Mouse (Mus musculus) lung, postnatal 36 days (tissue): Measurements from ENCODE around the gene Xrcc1.
"Not testable (repeated sequence)": the region's sequence is repeated elsewhere in the genome, so short reads cannot be mapped to it uniquely, and the experiment has no call there.

Experiments
- DNase-seq: peaks from one replicate; pipeline ENCODE4 v3.0.0; 2022; ENCODE audit warnings: mixed read lengths

The Xrcc1 gene

GRCm38 (mm10) chr7:24608017-24608416 is 61.9 kb downstream of the Xrcc1 start:
- peak; percentile 86 for DNase-seq

DNA sequence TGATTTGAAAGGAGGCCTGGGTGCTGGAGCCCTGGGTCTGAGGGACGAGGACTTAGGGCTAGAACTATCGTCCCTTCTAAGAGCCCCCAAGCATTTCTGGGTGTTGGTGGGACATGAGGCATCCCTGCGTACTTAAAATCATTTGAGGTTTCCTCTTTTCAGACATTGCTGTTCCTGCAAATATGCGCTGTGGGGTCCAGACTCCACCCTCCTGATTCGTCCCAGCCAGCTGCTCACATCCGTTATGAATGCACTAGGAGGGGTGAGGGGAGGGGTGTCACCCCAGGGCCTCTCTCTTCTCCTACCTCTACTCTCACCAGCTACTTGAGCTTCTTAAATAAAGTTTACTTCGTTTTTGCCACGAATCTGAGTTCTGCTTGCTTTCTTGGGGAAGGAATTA is 62.5 kb downstream of the Xrcc1 start:
- DNase-seq: no peak

- peak; percentile 68 for DNase-seq
Observed at GRCm38 (mm10) chr7:24610144-24610878, 64.2 kb downstream of the Xrcc1 start, which contains the start of gene Phldb3. Gene Phldb3 (plus strand): TSS chr7:24610763.

- DNase-seq: peak; percentile 98
Observed at GRCm38 (mm10) chr7:24610879-24611494, 64.9 kb downstream of the Xrcc1 start.

GRCm38 (mm10) chr7:24611709-24612108 is 65.6 kb downstream of the Xrcc1 start:
- no peak for DNase-seq

DNA sequence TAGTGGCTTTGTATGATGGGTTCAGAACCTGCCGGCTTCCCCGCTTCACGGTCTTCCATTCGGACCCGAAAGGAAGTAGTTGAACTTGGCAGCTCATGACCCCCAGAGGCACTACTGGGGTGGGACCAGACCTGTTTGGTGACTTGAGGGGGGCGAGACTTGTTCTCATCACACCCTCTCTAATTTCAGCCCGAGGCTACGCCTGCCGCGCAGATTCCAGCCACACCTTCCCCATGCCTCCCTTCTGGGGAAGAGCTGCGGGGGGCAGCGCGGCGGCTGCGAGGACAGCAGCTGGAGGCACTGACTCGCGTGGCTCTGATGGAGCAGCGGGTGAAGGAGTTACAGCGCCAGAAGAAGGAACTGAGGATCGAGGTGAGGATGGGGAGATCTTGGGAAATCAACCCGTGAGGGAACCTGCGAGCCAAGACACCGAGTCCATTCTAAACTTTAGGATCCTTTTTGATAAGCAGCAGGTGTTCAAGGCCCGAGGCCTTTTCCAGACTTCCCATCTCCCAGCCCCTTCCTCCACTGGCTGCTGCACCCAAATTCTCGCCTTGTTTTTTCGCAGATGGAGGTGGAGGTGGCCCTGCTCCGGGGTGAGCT is 66.3 kb downstream of the Xrcc1 start:
- no peak for DNase-seq

- DNase-seq: no peak
Observed at GRCm38 (mm10) chr7:24614816-24615215, 68.7 kb downstream of the Xrcc1 start.

DNA sequence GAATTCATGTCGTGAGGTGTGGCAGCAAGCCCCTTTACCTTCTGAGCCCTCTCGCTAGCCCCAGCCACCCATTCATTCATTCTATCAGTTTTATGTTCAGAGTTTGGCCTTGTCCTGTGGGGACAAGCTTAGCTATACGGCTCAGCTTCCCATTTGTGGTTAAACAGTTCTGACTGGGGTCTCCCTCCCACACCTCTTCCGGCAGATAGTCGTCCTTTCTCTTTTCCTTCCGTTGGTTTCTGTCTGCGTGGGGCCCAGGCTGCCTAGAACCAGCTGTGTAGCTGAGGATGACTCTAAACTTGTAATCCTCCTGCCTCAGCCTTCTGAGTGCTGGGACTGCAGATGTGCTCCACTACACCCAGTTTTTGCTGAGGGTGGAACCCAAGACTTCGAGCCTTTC is 71.7 kb downstream of the Xrcc1 start:
- no peak for DNase-seq

DNA sequence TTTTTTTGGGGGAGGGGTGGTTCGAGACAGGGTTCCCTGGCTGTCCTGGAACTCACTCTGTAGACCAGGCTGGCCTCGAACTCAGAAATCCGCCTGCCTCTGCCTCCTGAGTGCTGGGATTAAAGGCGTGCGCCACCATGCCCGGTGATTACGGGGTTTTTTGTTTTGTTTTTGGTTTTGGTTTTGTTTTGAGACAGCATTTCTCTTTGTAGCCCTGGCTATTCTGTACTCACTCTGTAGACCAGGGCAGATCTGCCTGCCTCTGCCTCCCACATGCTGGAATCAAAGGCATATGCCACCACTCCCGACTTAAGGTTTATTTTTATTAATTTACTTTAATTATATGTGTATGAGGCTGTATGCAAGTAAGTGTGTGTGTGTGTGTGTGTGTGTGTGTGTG is 72.3 kb downstream of the Xrcc1 start:
- not testable (repeated sequence) for DNase-seq

- no peak for DNase-seq
Observed at GRCm38 (mm10) chr7:24619671-24620397, 73.7 kb downstream of the Xrcc1 start.

DNA sequence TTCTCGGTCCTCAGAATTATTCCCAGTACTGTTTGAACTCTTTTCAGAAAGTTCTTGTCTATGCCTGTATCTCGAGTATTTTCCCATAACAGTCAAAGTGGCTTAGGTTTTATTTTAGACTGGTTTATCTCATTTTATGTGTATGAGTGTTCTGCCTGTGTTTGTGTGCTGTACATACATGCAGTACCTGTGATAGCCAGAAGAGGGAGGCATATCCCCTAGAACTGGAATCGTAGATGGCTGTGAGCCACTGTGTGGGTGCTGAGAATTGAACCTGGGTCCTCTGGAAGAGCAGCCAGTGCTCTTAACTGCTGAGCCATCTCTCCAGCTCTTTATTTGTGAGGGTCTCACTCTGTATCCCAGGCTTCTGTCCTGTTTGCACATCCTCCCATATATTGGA is 75.1 kb downstream of the Xrcc1 start:
- no peak for DNase-seq

GRCm38 (mm10) chr7:24622967-24623366 is 76.9 kb downstream of the Xrcc1 start:
- DNase-seq: no peak
